In the genomic region with DNA sequence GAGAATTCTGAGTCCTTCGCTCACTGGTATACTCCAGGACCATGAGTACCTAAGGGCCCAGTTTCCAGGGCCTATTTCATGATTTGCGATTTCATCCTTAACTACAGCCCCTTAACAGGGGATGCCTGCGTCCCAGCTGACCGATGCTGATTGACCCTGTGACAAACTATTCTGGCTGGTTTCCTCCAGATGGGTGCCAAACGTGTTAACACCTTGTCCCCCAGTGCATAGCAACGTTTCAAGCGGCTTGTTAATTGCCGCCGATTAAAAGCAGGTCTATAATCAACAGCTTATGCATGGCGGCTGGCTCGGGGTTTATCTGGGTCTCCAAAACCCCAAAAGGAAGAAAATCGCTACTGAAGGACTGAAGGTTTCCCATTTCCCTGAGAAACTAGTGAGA, we compare ENCODE assay signal across 9 mouse cellular contexts. TPM values are rescaled to one million over a fixed set of nuclear protein-coding genes. Genes with fewer than 3 reads are reported as not detected.
DNase-seq lines count a peak whose midpoint lies in the region; ATAC-seq and TF ChIP-seq lines count a peak whose summit lies in the region.
"Had no signal": no experiment of that assay in that cellular context is flagged by ENCODE, and none has a peak within 500 bp of the region (broad histone marks: within the 10 kb centered on the region; RNA-seq: fewer than 3 reads in every experiment).

No protein-coding gene starts in this region.

- no peaks in the 10 kb centered on the region for H3K4me1 ChIP-seq in lung, embryonic 14.5 days (ENCODE audit: insufficient read depth)
- no peaks in the 10 kb centered on the region for H3K4me1 ChIP-seq in forebrain, embryonic 14.5 days (ENCODE audit: control insufficient read depth, insufficient read depth, low read length)
- H3K4me1 ChIP-seq in liver, embryonic 12.5 days = no peaks in the 10 kb centered on the region
- no peaks in the 10 kb centered on the region for H3K4me1 ChIP-seq in stomach, embryonic 15.5 days

- DNase-seq in lung, embryonic 14.5 days = peak; percentile 48
- DNase-seq in lung, postnatal 14 days = no peak
- peak; percentile 68 for DNase-seq in forebrain, embryonic 14.5 days (ENCODE audit: low spot score)
- no peak for DNase-seq in testis, postnatal 10 days (ENCODE audit: low spot score)

- no peaks in the 10 kb centered on the region for H3K36me3 ChIP-seq in lung, embryonic 14.5 days (ENCODE audit: insufficient read depth)
- no peaks in the 10 kb centered on the region for H3K36me3 ChIP-seq in forebrain, embryonic 14.5 days (ENCODE audit: control insufficient read depth, insufficient read depth, low read length)
- H3K36me3 ChIP-seq in liver, embryonic 12.5 days = no peaks in the 10 kb centered on the region
- no peaks in the 10 kb centered on the region for H3K36me3 ChIP-seq in stomach, embryonic 15.5 days

- no peak for TF ChIP-seq CTCF in lung, embryonic 14.5 days (IDR thresholded peaks at IDR 0.05; ENCODE audit: low read depth)

- H3K9me3 ChIP-seq in lung, embryonic 14.5 days (ENCODE audit: low read depth, low read length) = no peaks in the 10 kb centered on the region
- no peaks in the 10 kb centered on the region for H3K9me3 ChIP-seq in forebrain, embryonic 14.5 days (replicated peaks; ENCODE audit: control insufficient read depth, low read length)
- H3K9me3 ChIP-seq in liver, embryonic 12.5 days (replicated peaks) = no peaks in the 10 kb centered on the region
- no peaks in the 10 kb centered on the region for H3K9me3 ChIP-seq in stomach, embryonic 15.5 days

- peak overlapping the region; percentile 64 for H3K4me2 ChIP-seq in lung, embryonic 14.5 days
- peak overlapping the region; percentile 42 for H3K4me2 ChIP-seq in forebrain, embryonic 14.5 days (ENCODE audit: low read length)
- H3K4me2 ChIP-seq in liver, embryonic 12.5 days = peak overlapping the region; percentile 38
- H3K4me2 ChIP-seq in stomach, embryonic 15.5 days = peak overlapping the region; percentile 52

- no peaks in the 10 kb centered on the region for H3K27me3 ChIP-seq in lung, embryonic 14.5 days (ENCODE audit: insufficient read depth, low read length)
- H3K27me3 ChIP-seq in forebrain, embryonic 14.5 days (replicated peaks; ENCODE audit: control insufficient read depth, insufficient read depth, low read length) = no peaks in the 10 kb centered on the region
- peaks cover 26% of the 10 kb centered on the region for H3K27me3 ChIP-seq in liver, embryonic 12.5 days (replicated peaks)
- no peaks in the 10 kb centered on the region for H3K27me3 ChIP-seq in stomach, embryonic 15.5 days (replicated peaks)

- 0 out of 2 replicates have a peak overlapping the region, but pooled peaks have one; percentile 30 for H3K27ac ChIP-seq in lung, embryonic 14.5 days (ENCODE audit: low read depth)
- H3K27ac ChIP-seq in forebrain, embryonic 14.5 days (ENCODE audit: low read depth, low read length) = no peak overlapping the region
- H3K27ac ChIP-seq in liver, embryonic 12.5 days = no peak overlapping the region
- no peak overlapping the region for H3K27ac ChIP-seq in stomach, embryonic 15.5 days
- H3K27ac ChIP-seq: left cerebral cortex, adult 2 months had no signal

- peak; percentile 21; the same call in 1 of the 2 replicates for ATAC-seq in lung, embryonic 14.5 days (ENCODE audit: insufficient read depth)
- peak; percentile 54; the same call in 1 of the 2 replicates for ATAC-seq in forebrain, embryonic 14.5 days
- ATAC-seq in liver, embryonic 12.5 days = no peak
- ATAC-seq in stomach, embryonic 15.5 days (ENCODE audit: insufficient read depth, low FRiP score, low read depth) = no peak
- ATAC-seq in activated CD4-positive, CD25-positive, alpha-beta regulatory T cell, adult 4 months = no peak
- ATAC-seq in erythroid progenitor cell, adult 5-6 weeks (replicated peaks; ENCODE audit: low FRiP score, poor library complexity, severe bottlenecking) = no peak

- 10% methylated on average over 12 of the region's 12 CpGs for WGBS in lung, embryonic 14.5 days
- WGBS in forebrain, embryonic 14.5 days = 10% methylated on average over 12 of the region's 12 CpGs
- WGBS in liver, embryonic 12.5 days (ENCODE audit: insufficient replicate concordance) = 10% methylated on average over 12 of the region's 12 CpGs
- WGBS in stomach, embryonic 15.5 days = 12% methylated on average over 12 of the region's 12 CpGs

- H3K9ac ChIP-seq in lung, embryonic 14.5 days = peak overlapping the region; percentile 42
- 0 out of 2 replicates have a peak overlapping the region, but pooled peaks have one; percentile 29 for H3K9ac ChIP-seq in forebrain, embryonic 14.5 days (ENCODE audit: low read length)
- H3K9ac ChIP-seq in liver, embryonic 12.5 days = no peak overlapping the region
- no peak overlapping the region for H3K9ac ChIP-seq in stomach, embryonic 15.5 days

- H3K4me3 ChIP-seq in lung, embryonic 14.5 days (ENCODE audit: low read depth, low read length) = peak overlapping the region; percentile 25
- peak overlapping the region; percentile 11; the same call in 1 of the 2 replicates for H3K4me3 ChIP-seq in forebrain, embryonic 14.5 days (ENCODE audit: low read depth, low read length)
- H3K4me3 ChIP-seq in liver, embryonic 12.5 days = no peak overlapping the region
- peak overlapping the region; percentile 22 for H3K4me3 ChIP-seq in stomach, embryonic 15.5 days (replicated peaks)
- H3K4me3 ChIP-seq: left cerebral cortex, adult 2 months had no signal

RNA-seq across cellular contexts. Expression of a gene that starts 18.5 kb away (rescaled TPM):
- 9.6 and 12.3 TPM in 2 replicates for polyA plus RNA-seq in lung, embryonic 14.5 days (2014; fragmentation: Nextera tagmentation; extraction: Ambion mirVana)
- polyA plus RNA-seq in forebrain, embryonic 14.5 days (2014; fragmentation: Nextera tagmentation; extraction: Ambion mirVana) = 3.0 and 4.2 TPM in 2 replicates
- 0.51 and 0.56 TPM in 2 replicates for polyA plus RNA-seq in liver, embryonic 12.5 days (2016; fragmentation: Nextera tagmentation; extraction: Ambion mirVana)
- polyA plus RNA-seq in stomach, embryonic 15.5 days (2015; fragmentation: Nextera tagmentation; extraction: Ambion mirVana) = 1.8 and 2.4 TPM in 2 replicates
- polyA plus RNA-seq in activated CD4-positive, CD25-positive, alpha-beta regulatory T cell, adult 4 months (2017; shearing (Covaris generic)) = not detected
- not detected in 2 replicates for total RNA-seq in erythroid progenitor cell, adult 5-6 weeks (2015; ENCODE audit: low replicate concordance)
- not detected in 2 replicates for total RNA-seq in erythroid progenitor cell, adult 5-6 weeks (2017; ENCODE audit: low replicate concordance)

RNA-seq across cellular contexts. Expression of a gene that starts 52.4 kb away (rescaled TPM):
- 6.1 and 6.2 TPM in 2 replicates for polyA plus RNA-seq in lung, embryonic 14.5 days (2014; fragmentation: Nextera tagmentation; extraction: Ambion mirVana)
- polyA plus RNA-seq in forebrain, embryonic 14.5 days (2014; fragmentation: Nextera tagmentation; extraction: Ambion mirVana) = 1.8 and 2.8 TPM in 2 replicates
- polyA plus RNA-seq in liver, embryonic 12.5 days (2016; fragmentation: Nextera tagmentation; extraction: Ambion mirVana) = 0.13 TPM in 1 of 2 replicates, not detected in the other
- polyA plus RNA-seq in stomach, embryonic 15.5 days (2015; fragmentation: Nextera tagmentation; extraction: Ambion mirVana) = 1.5 and 2.2 TPM in 2 replicates
- polyA plus RNA-seq in activated CD4-positive, CD25-positive, alpha-beta regulatory T cell, adult 4 months (2017; shearing (Covaris generic)) = not detected
- not detected in 2 replicates for total RNA-seq in erythroid progenitor cell, adult 5-6 weeks (2015; ENCODE audit: low replicate concordance)
- not detected in 2 replicates for total RNA-seq in erythroid progenitor cell, adult 5-6 weeks (2017; ENCODE audit: low replicate concordance)

Comparison
In these comparisons a context has a peak if more than half of its experiments do, and no peak if none do; other contexts are left out.
1. DNase-seq: peak in lung, embryonic 14.5 days (single experiment) and forebrain, embryonic 14.5 days (single experiment); none in lung, postnatal 14 days (single experiment) and testis, postnatal 10 days (single experiment).
2. ATAC-seq: peak in lung, embryonic 14.5 days (single experiment) and forebrain, embryonic 14.5 days (single experiment); none in liver, embryonic 12.5 days (single experiment), stomach, embryonic 15.5 days (single experiment), activated CD4-positive, CD25-positive, alpha-beta regulatory T cell, adult 4 months (single experiment) and erythroid progenitor cell, adult 5-6 weeks (single experiment).
3. H3K9ac ChIP-seq: peak in lung, embryonic 14.5 days (single experiment) and forebrain, embryonic 14.5 days (single experiment); none in liver, embryonic 12.5 days (single experiment) and stomach, embryonic 15.5 days (single experiment).
4. Peak in every context shown above with its lines, with median percentiles within 50 percentile points of each other: H3K4me2 ChIP-seq.